Mouse (Mus musculus): ENCODE results near the gene Cd80. TPM values are rescaled to one million over a fixed set of nuclear protein-coding genes. Genes with fewer than 3 reads are reported as not detected.

Cd80 gene
- polyA plus RNA-seq, 1 experiment from 2014 or later: 0.93 TPM

GRCm38 (mm10) chr16:38452442-38453202, 2.7 kb upstream of the Cd80 start, which contains the start of gene Adprh:
TSS of gene Adprh (minus strand) at chr16:38452703.
- DNase-seq (peak; percentile 93), ATAC-seq (ENCODE audit: low FRiP score, low TSS enrichment) (peak; percentile 97)
- no peaks in the 10 kb centered on the region for H3K9me3 ChIP-seq (ENCODE audit: control insufficient read depth, low read length)
- peak within 1 kb of the TSS; percentile 82 for H3K27ac ChIP-seq (replicated peaks; ENCODE audit: low read depth, low read length)
- H3K36me3 ChIP-seq (ENCODE audit: control insufficient read depth, insufficient read depth, low read length): peaks cover 23% of the 10 kb centered on the region
- peak within 1 kb of the TSS; percentile 82 for H3K4me2 ChIP-seq (ENCODE audit: low read length)
- H3K4me3 ChIP-seq (replicated peaks; ENCODE audit: low read depth, low read length): peak within 1 kb of the TSS; percentile 61
- no peaks in the 10 kb centered on the region for H3K27me3 ChIP-seq (ENCODE audit: control insufficient read depth, insufficient read depth, low read length)
- WGBS: under 1% methylated on average over 61 of the region's 61 CpGs
- H3K9ac ChIP-seq (replicated peaks; ENCODE audit: low read length): peak within 1 kb of the TSS; percentile 81
- peaks cover 14% of the 10 kb centered on the region for H3K4me1 ChIP-seq (ENCODE audit: control insufficient read depth, insufficient read depth, low read length)

GRCm38 (mm10) chr16:38453203-38453553, 2.2 kb upstream of the Cd80 start:
- H3K27ac ChIP-seq (replicated peaks; ENCODE audit: low read depth, low read length): peak overlapping the region; percentile 82
- peaks cover 18% of the 10 kb centered on the region for H3K36me3 ChIP-seq (ENCODE audit: control insufficient read depth, insufficient read depth, low read length)
- H3K4me1 ChIP-seq (ENCODE audit: control insufficient read depth, insufficient read depth, low read length): peaks cover 14% of the 10 kb centered on the region
- H3K27me3 ChIP-seq (ENCODE audit: control insufficient read depth, insufficient read depth, low read length): no peaks in the 10 kb centered on the region
- peak overlapping the region; percentile 61 for H3K4me3 ChIP-seq (replicated peaks; ENCODE audit: low read depth, low read length)
- DNase-seq: no peak
- no peaks in the 10 kb centered on the region for H3K9me3 ChIP-seq (ENCODE audit: control insufficient read depth, low read length)
- no peak for ATAC-seq (ENCODE audit: low FRiP score, low TSS enrichment)
- WGBS: 29% methylated on average over 3 of the region's 3 CpGs
- H3K9ac ChIP-seq (replicated peaks; ENCODE audit: low read length): peak overlapping the region; percentile 81
- H3K4me2 ChIP-seq (ENCODE audit: low read length): peak overlapping the region; percentile 82

- Histone ChIP-seq H3K4me2 (ENCODE audit: low read length) (no peak overlapping the region), H3K27ac (replicated peaks; ENCODE audit: low read depth, low read length) (no peak overlapping the region), H3K36me3 (ENCODE audit: control insufficient read depth, insufficient read depth, low read length) (peaks cover 12% of the 10 kb centered on the region), H3K9ac (replicated peaks; ENCODE audit: low read length) (no peak overlapping the region), H3K4me1 (ENCODE audit: control insufficient read depth, insufficient read depth, low read length) (peaks cover 14% of the 10 kb centered on the region), H3K4me3 (replicated peaks; ENCODE audit: low read depth, low read length) (no peak overlapping the region), H3K9me3 (ENCODE audit: control insufficient read depth, low read length) (no peaks in the 10 kb centered on the region), H3K27me3 (ENCODE audit: control insufficient read depth, insufficient read depth, low read length) (no peaks in the 10 kb centered on the region)
- ATAC-seq (ENCODE audit: low FRiP score, low TSS enrichment) (no peak), DNase-seq (no peak)
- 89% methylated on average over 4 of the region's 4 CpGs for WGBS
Measured at GRCm38 (mm10) chr16:38453952-38454351, 1.4 kb upstream of the Cd80 start.

- no peak for ATAC-seq (ENCODE audit: low FRiP score, low TSS enrichment)
- no peak overlapping the region for H3K9ac ChIP-seq (replicated peaks; ENCODE audit: low read length)
- H3K4me1 ChIP-seq (ENCODE audit: control insufficient read depth, insufficient read depth, low read length): peaks cover 14% of the 10 kb centered on the region
Measured at GRCm38 (mm10) chr16:38454533-38455254, 667 bp upstream of the Cd80 start.

GRCm38 (mm10) chr16:38456812-38457567, 1.6 kb downstream of the Cd80 start:
- H3K9me3 ChIP-seq (ENCODE audit: control insufficient read depth, low read length): no peaks in the 10 kb centered on the region
- no peaks in the 10 kb centered on the region for H3K27me3 ChIP-seq (ENCODE audit: control insufficient read depth, insufficient read depth, low read length)
- no peaks in the 10 kb centered on the region for H3K36me3 ChIP-seq (ENCODE audit: control insufficient read depth, insufficient read depth, low read length)
- no peak overlapping the region for H3K4me2 ChIP-seq (ENCODE audit: low read length)
- WGBS: 70% methylated on average over 11 of the region's 11 CpGs
- H3K4me3 ChIP-seq (replicated peaks; ENCODE audit: low read depth, low read length): no peak overlapping the region
- no peak for DNase-seq
- no peak overlapping the region for H3K27ac ChIP-seq (replicated peaks; ENCODE audit: low read depth, low read length)
- peaks cover under 1% of the 10 kb centered on the region for H3K4me1 ChIP-seq (ENCODE audit: control insufficient read depth, insufficient read depth, low read length)
- no peak for ATAC-seq (ENCODE audit: low FRiP score, low TSS enrichment)
- no peak overlapping the region for H3K9ac ChIP-seq (replicated peaks; ENCODE audit: low read length)

More at GRCm38 (mm10) chr16:38454533-38455254, 667 bp upstream of the Cd80 start:
- Histone ChIP-seq H3K4me3 (replicated peaks; ENCODE audit: low read depth, low read length) (no peak overlapping the region), H3K27ac (replicated peaks; ENCODE audit: low read depth, low read length) (no peak overlapping the region), H3K4me2 (ENCODE audit: low read length) (no peak overlapping the region), H3K36me3 (ENCODE audit: control insufficient read depth, insufficient read depth, low read length) (peaks cover 7% of the 10 kb centered on the region), H3K27me3 (ENCODE audit: control insufficient read depth, insufficient read depth, low read length) (no peaks in the 10 kb centered on the region), H3K9me3 (ENCODE audit: control insufficient read depth, low read length) (no peaks in the 10 kb centered on the region)
- DNase-seq: no peak
- 84% methylated on average over 11 of the region's 11 CpGs for WGBS

GRCm38 (mm10) chr16:38458600-38459280, 3.4 kb downstream of the Cd80 start:
- DNase-seq (no peak), ATAC-seq (ENCODE audit: low FRiP score, low TSS enrichment) (no peak)
- no peaks in the 10 kb centered on the region for H3K27me3 ChIP-seq (ENCODE audit: control insufficient read depth, insufficient read depth, low read length)
- H3K27ac ChIP-seq (replicated peaks; ENCODE audit: low read depth, low read length): no peak overlapping the region
- no peaks in the 10 kb centered on the region for H3K9me3 ChIP-seq (ENCODE audit: control insufficient read depth, low read length)
- H3K9ac ChIP-seq (replicated peaks; ENCODE audit: low read length): no peak overlapping the region
- H3K36me3 ChIP-seq (ENCODE audit: control insufficient read depth, insufficient read depth, low read length): no peaks in the 10 kb centered on the region
- no peak overlapping the region for H3K4me2 ChIP-seq (ENCODE audit: low read length)
- no peak overlapping the region for H3K4me3 ChIP-seq (replicated peaks; ENCODE audit: low read depth, low read length)
- 78% methylated on average over 6 of the region's 6 CpGs for WGBS
- no peaks in the 10 kb centered on the region for H3K4me1 ChIP-seq (ENCODE audit: control insufficient read depth, insufficient read depth, low read length)

- Histone ChIP-seq H3K4me1 (ENCODE audit: control insufficient read depth, insufficient read depth, low read length) (no peaks in the 10 kb centered on the region), H3K9me3 (ENCODE audit: control insufficient read depth, low read length) (no peaks in the 10 kb centered on the region), H3K36me3 (ENCODE audit: control insufficient read depth, insufficient read depth, low read length) (no peaks in the 10 kb centered on the region), H3K4me3 (replicated peaks; ENCODE audit: low read depth, low read length) (no peak overlapping the region), H3K9ac (replicated peaks; ENCODE audit: low read length) (no peak overlapping the region), H3K27ac (replicated peaks; ENCODE audit: low read depth, low read length) (no peak overlapping the region), H3K27me3 (ENCODE audit: control insufficient read depth, insufficient read depth, low read length) (no peaks in the 10 kb centered on the region), H3K4me2 (ENCODE audit: low read length) (no peak overlapping the region)
- 92% methylated on average over 4 of the region's 4 CpGs for whole genome bisulfite sequencing
- ATAC-seq (ENCODE audit: low FRiP score, low TSS enrichment) (no peak), DNase-seq (no peak)
Measured at GRCm38 (mm10) chr16:38459990-38460389, 4.6 kb downstream of the Cd80 start.

- no peak for ATAC-seq (ENCODE audit: low FRiP score, low TSS enrichment)
Measured at GRCm38 (mm10) chr16:38461749-38462148, 6.4 kb downstream of the Cd80 start.

More at GRCm38 (mm10) chr16:38461749-38462148, 6.4 kb downstream of the Cd80 start:
- H3K9ac ChIP-seq (replicated peaks; ENCODE audit: low read length): no peak overlapping the region
- no peaks in the 10 kb centered on the region for H3K9me3 ChIP-seq (ENCODE audit: control insufficient read depth, low read length)
- H3K27me3 ChIP-seq (ENCODE audit: control insufficient read depth, insufficient read depth, low read length): no peaks in the 10 kb centered on the region
- no peaks in the 10 kb centered on the region for H3K4me1 ChIP-seq (ENCODE audit: control insufficient read depth, insufficient read depth, low read length)
- H3K4me2 ChIP-seq (ENCODE audit: low read length): no peak overlapping the region
- no peak for DNase-seq
- H3K27ac ChIP-seq (replicated peaks; ENCODE audit: low read depth, low read length): no peak overlapping the region
- H3K4me3 ChIP-seq (replicated peaks; ENCODE audit: low read depth, low read length): no peak overlapping the region
- H3K36me3 ChIP-seq (ENCODE audit: control insufficient read depth, insufficient read depth, low read length): no peaks in the 10 kb centered on the region
- 82% methylated on average over 8 of the region's 8 CpGs for WGBS

Measured in midbrain, embryonic 14.5 days (tissue).